Mouse (Mus musculus) lung, adult 2 months (tissue): ENCODE measurements around the gene 1700003E16Rik. TPM values are rescaled to one million over a fixed set of nuclear protein-coding genes. Genes with fewer than 3 reads are reported as not detected.
A peak's percentile ranks its signal among the peaks of the same experiment; 100 is the strongest.

Experiments used
- DNase-seq: peaks from one replicate; pipeline ENCODE4 v3.0.0; 2022
- H3K4me1 ChIP-seq: fragments of 200-500 bp; 2 replicates; pipeline ENCODE4 v1.6.1; 2011; ENCODE audit warnings: low read length; ENCODE audit not compliant: control insufficient read depth, insufficient read depth
- H3K4me3 ChIP-seq: fragments of 200-500 bp; replicated peaks from 2 replicates; pipeline ENCODE3; 2011; ENCODE audit warnings: low read depth, mild to moderate bottlenecking, control low read depth, low read length; ENCODE audit errors: extremely low read depth
- CTCF ChIP-seq: fragments of 200-500 bp; IDR thresholded peaks from 2 replicates; pipeline ENCODE4 v1.5.1; 2011; ENCODE audit warnings: mild to moderate bottlenecking, low read length, control low read depth; ENCODE audit not compliant: insufficient read depth
- POLR2A ChIP-seq: fragments of 200-500 bp; IDR thresholded peaks from 2 replicates; pipeline ENCODE4 v1.6.1; 2011; ENCODE audit warnings: low read depth, mild to moderate bottlenecking, control low read depth, low read length, borderline replicate concordance; ENCODE audit errors: extremely low read depth
- WGBS: fragments of 180-500 bp; shearing (Covaris S2); methylation state at CpG from one replicate; pipeline ENCODE4 v1.1.7; 2018; 5-methylcytosine and 5-hydroxymethylcytosine counted together
- polyA plus RNA-seq: library from polyadenylated mRNA; depleted of rRNA; stranded (reverse); fragments of >200 nt; gene quantifications from 2 replicates; pipeline ENCODE4 v1.2.3, GENCODE M21; 2012

1700003E16Rik gene
- polyA plus RNA-seq, 1 experiment: 4.6 TPM

- WGBS: under 1% methylated on average over 26 of the region's 26 CpGs
- TF ChIP-seq CTCF (no peak), POLR2A (no peak)
- peak; percentile 69 for DNase-seq
- Histone ChIP-seq H3K4me3 (peak overlapping the region; percentile 62), H3K4me1 (peaks cover 9% of the 10 kb centered on the region)
These were observed 19.2 kb upstream of the 1700003E16Rik start for GRCm38 (mm10) chr6:83136881-83137575.

- Histone ChIP-seq H3K4me1 (peaks cover 9% of the 10 kb centered on the region), H3K4me3 (peak overlapping the region; percentile 62)
- DNase-seq: peak; percentile 84
- TF ChIP-seq POLR2A (peak; percentile 72; the same call in 1 of the 2 replicates), CTCF (no peak)
- 1% methylated on average over 12 of the region's 12 CpGs for WGBS
These were observed 18.6 kb upstream of the 1700003E16Rik start for GRCm38 (mm10) chr6:83137576-83137950.

GRCm38 (mm10) chr6:83138056-83138455, 18.1 kb upstream of the 1700003E16Rik start:
- peaks cover 9% of the 10 kb centered on the region for H3K4me1 ChIP-seq

GRCm38 (mm10) chr6:83140044-83140443, 16.2 kb upstream of the 1700003E16Rik start:
- H3K4me3 ChIP-seq: no peak overlapping the region
- DNase-seq: no peak
- WGBS: 88% methylated on average over 8 of the region's 8 CpGs
- TF ChIP-seq CTCF (no peak), POLR2A (no peak)
- H3K4me1 ChIP-seq: peaks cover 9% of the 10 kb centered on the region

More at GRCm38 (mm10) chr6:83138056-83138455, 18.1 kb upstream of the 1700003E16Rik start:
- no peak for TF ChIP-seq POLR2A
- no peak for TF ChIP-seq CTCF
- WGBS: 3% methylated on average over 11 of the region's 11 CpGs
- H3K4me3 ChIP-seq: peak overlapping the region; percentile 62
- no peak for DNase-seq

- TF ChIP-seq POLR2A (no peak), CTCF (no peak)
- Histone ChIP-seq H3K4me3 (no peak overlapping the region), H3K4me1 (peaks cover 7% of the 10 kb centered on the region)
- DNase-seq: no peak
- WGBS: 53% methylated on average over 4 of the region's 4 CpGs
These were observed 14.6 kb upstream of the 1700003E16Rik start for GRCm38 (mm10) chr6:83141636-83142035.

GRCm38 (mm10) chr6:83142211-83142731, 13.9 kb upstream of the 1700003E16Rik start:
- 25% methylated on average over 41 of the region's 41 CpGs for WGBS
- Histone ChIP-seq H3K4me3 (no peak overlapping the region), H3K4me1 (peaks cover 7% of the 10 kb centered on the region)
- DNase-seq: no peak
- TF ChIP-seq POLR2A (no peak), CTCF (no peak)

- TF ChIP-seq POLR2A (no peak), CTCF (no peak)
- 74% methylated on average over 11 of the region's 11 CpGs for WGBS
These were observed 13.3 kb upstream of the 1700003E16Rik start for GRCm38 (mm10) chr6:83142886-83143285.

GRCm38 (mm10) chr6:83145209-83145608, 11.0 kb upstream of the 1700003E16Rik start:
- H3K4me1 ChIP-seq: no peaks in the 10 kb centered on the region
- no peak overlapping the region for H3K4me3 ChIP-seq
- DNase-seq: no peak
- 37% methylated on average over 2 of the region's 2 CpGs for WGBS
- no peak for TF ChIP-seq POLR2A
- TF ChIP-seq CTCF: no peak

More at GRCm38 (mm10) chr6:83142886-83143285, 13.3 kb upstream of the 1700003E16Rik start:
- DNase-seq: no peak
- Histone ChIP-seq H3K4me1 (peaks cover 3% of the 10 kb centered on the region), H3K4me3 (no peak overlapping the region)

GRCm38 (mm10) chr6:83145805-83146204, 10.4 kb upstream of the 1700003E16Rik start:
- 65% methylated on average over 9 of the region's 9 CpGs for WGBS
- no peak for DNase-seq
- TF ChIP-seq CTCF: no peak
- no peak for TF ChIP-seq POLR2A

GRCm38 (mm10) chr6:83147280-83147679, 8.9 kb upstream of the 1700003E16Rik start:
- WGBS: 58% methylated on average over 7 of the region's 7 CpGs
- TF ChIP-seq POLR2A (no peak), CTCF (no peak)
- no peak overlapping the region for H3K4me3 ChIP-seq
- DNase-seq: no peak
- H3K4me1 ChIP-seq: no peaks in the 10 kb centered on the region

More at GRCm38 (mm10) chr6:83145805-83146204, 10.4 kb upstream of the 1700003E16Rik start:
- Histone ChIP-seq H3K4me3 (no peak overlapping the region), H3K4me1 (no peaks in the 10 kb centered on the region)
